Mouse (Mus musculus) liver, embryonic 14.5 days (tissue): ENCODE measurements around the gene Ube4b.

Source experiments
- CTCF ChIP-seq: IDR thresholded peaks from 2 replicates; pipeline ENCODE4 v1.5.1; 2016; ENCODE audit warnings: antibody characterized with exemption, low read depth, control low read depth
- EP300 ChIP-seq: IDR thresholded peaks from 2 replicates; pipeline ENCODE4 v1.6.1; 2016; ENCODE audit warnings: antibody characterized with exemption, low read depth

DNA sequence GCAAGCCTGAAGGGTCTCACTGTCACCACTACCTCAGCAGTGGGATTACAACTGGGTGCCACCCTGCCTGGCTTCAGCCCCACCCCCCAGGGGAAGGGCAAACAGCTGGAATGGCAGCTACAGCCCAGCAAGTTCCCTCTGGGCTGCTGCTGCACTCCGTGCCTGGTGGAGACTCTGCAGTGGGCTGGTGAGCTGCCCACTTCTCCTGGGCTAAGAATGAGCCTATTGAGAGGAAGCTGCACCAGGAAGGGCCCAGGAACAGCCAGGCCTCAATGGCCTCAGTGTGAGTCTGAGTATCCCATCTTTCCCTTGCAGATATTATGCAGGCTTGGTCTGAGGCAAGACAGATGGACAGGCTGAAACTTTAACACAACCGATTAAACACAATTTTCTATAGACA lies 88.4 kb downstream of the Ube4b start:
- no peak for TF ChIP-seq CTCF
- TF ChIP-seq EP300, result no peak
